Mouse (Mus musculus): ENCODE measurements around the gene Ccdc66. TPM values are rescaled to one million over a fixed set of nuclear protein-coding genes. Genes with fewer than 3 reads are reported as not detected.

Gene Ccdc66
- 11.3 and 17.9 TPM in 2 replicates for total RNA-seq (2017)

GRCm38 (mm10) chr14:27507894-27508643 is at the start of gene Ccdc66:
TSS of gene Ccdc66 (minus strand) at chr14:27508460.
- ATAC-seq (ENCODE audit: extremely low read depth, insufficient number of reproducible peaks, low FRiP score, poor library complexity, severe bottlenecking): peak; percentile 97

GRCm38 (mm10) chr14:27543838-27544426 is 35.7 kb upstream of the Ccdc66 start:
- ATAC-seq (ENCODE audit: extremely low read depth, insufficient number of reproducible peaks, low FRiP score, poor library complexity, severe bottlenecking): no peak

- ATAC-seq (ENCODE audit: extremely low read depth, insufficient number of reproducible peaks, low FRiP score, poor library complexity, severe bottlenecking): no peak
Measured at GRCm38 (mm10) chr14:27536441-27536840, 28.2 kb upstream of the Ccdc66 start.

GRCm38 (mm10) chr14:27524541-27524940 is 16.3 kb upstream of the Ccdc66 start:
- no peak for ATAC-seq (ENCODE audit: extremely low read depth, insufficient number of reproducible peaks, low FRiP score, poor library complexity, severe bottlenecking)

GRCm38 (mm10) chr14:27508644-27509301 is 513 bp upstream of the Ccdc66 start:
- no peak for ATAC-seq (ENCODE audit: extremely low read depth, insufficient number of reproducible peaks, low FRiP score, poor library complexity, severe bottlenecking)

DNA sequence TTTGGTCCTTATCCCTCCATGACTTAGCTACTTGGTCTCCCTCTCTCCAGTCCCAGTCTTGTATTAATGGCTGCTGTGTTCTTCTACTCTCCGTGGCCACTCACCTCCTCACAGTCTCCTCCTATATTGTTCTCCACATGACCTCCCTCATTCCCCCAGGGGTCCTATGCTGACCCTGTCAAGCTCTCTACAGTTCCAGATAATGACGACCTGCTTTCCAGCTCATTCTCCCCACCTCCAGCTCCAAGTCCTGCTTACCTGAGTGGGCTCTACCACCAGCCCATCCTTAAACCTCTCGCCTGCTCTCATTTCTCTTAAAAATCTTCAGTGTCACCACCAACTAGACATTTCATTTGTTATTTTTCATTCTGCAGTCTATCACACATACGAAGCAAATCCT is 7.2 kb downstream of the Ccdc66 start:
- ATAC-seq (ENCODE audit: extremely low read depth, insufficient number of reproducible peaks, low FRiP score, poor library complexity, severe bottlenecking): no peak

DNA sequence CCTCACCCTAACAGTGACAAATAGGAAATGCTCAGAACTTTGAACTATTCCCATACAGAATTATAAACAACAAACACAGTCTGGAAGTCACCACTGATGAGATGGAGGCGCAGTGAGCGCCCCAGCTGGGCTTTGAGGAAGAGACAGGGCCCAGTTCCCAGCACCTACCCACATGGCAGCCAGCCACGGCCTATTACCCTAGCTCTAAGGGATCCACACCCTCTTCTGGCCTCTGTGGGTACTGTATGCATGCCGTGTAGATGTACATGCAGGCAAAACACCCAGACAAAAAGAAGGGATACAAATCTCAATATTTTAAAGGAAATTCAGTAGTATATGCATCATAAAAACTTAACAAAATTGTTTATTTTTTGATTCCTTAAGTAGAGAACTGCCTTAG is 14.7 kb downstream of the Ccdc66 start:
- ATAC-seq (ENCODE audit: extremely low read depth, insufficient number of reproducible peaks, low FRiP score, poor library complexity, severe bottlenecking): no peak

GRCm38 (mm10) chr14:27491399-27491798 is 16.9 kb downstream of the Ccdc66 start:
- ATAC-seq (ENCODE audit: extremely low read depth, insufficient number of reproducible peaks, low FRiP score, poor library complexity, severe bottlenecking): no peak

DNA sequence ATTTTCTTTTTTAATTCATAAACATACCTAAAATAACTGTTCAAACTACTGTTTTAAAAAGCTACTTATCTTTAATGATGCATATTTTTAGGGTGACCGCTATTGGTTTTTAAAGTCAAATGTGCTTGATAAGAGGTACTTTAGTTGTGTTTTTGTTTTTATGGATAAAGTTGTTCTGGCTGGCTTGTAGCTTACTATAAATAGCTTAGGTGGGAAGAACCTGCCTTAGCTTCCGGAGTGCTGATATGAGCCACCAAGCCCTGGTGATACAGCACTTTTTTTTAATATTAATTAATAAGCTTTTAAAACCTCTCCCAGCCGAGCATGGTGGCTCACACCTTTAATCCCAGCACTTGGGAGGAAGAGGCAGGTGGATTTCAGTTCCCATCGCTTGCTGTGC is 61.3 kb downstream of the Ccdc66 start:
- no peak for ATAC-seq (ENCODE audit: extremely low read depth, insufficient number of reproducible peaks, low FRiP score, poor library complexity, severe bottlenecking)

DNA sequence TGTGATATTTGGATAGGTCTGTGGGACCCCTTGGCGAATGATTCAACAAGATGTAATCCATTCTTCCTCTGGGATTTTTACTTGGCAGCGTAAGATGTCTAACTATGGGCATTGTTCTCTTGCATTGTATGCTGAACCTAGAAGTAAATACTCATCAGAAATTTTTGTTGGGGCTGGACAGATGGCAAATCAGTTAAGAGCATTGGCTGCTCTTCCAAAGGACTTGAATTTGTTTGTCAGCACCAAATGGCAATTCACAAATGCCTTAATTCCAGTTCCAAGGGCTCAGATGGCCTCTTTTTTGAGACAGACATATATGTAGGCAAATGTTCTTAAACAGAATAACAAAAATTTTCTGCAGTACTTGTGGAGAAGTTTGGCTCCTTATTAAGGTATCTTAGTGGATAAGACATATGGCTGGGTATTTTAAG is 63.4 kb downstream of the Ccdc66 start:
- ATAC-seq (ENCODE audit: extremely low read depth, insufficient number of reproducible peaks, low FRiP score, poor library complexity, severe bottlenecking): no peak

GRCm38 (mm10) chr14:27440921-27441320 is 67.3 kb downstream of the Ccdc66 start:
- ATAC-seq (ENCODE audit: extremely low read depth, insufficient number of reproducible peaks, low FRiP score, poor library complexity, severe bottlenecking): no peak

DNA sequence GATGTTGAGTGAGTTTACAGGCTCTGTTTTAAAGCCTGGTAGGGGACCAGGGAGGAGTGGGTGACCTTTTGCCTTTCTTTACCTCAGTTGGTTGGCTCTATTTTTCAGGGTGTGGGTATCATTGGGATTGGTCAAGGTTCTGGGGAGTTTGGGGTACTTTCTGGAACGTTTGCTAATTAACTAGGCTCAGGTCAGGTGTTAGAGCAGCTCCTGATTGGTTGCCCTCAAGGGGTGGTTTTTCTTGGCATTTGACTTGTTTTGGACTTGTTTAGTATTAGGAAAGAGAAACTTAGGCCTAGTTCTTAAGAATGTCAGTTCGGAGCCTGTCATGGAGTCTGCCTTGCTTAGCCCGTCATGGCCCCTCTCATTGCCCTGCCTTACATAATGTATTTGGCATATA is 71.4 kb downstream of the Ccdc66 start:
- ATAC-seq (ENCODE audit: extremely low read depth, insufficient number of reproducible peaks, low FRiP score, poor library complexity, severe bottlenecking): no peak

- ATAC-seq (ENCODE audit: extremely low read depth, insufficient number of reproducible peaks, low FRiP score, poor library complexity, severe bottlenecking): no peak
Measured at GRCm38 (mm10) chr14:27436116-27436515, 72.1 kb downstream of the Ccdc66 start.

DNA sequence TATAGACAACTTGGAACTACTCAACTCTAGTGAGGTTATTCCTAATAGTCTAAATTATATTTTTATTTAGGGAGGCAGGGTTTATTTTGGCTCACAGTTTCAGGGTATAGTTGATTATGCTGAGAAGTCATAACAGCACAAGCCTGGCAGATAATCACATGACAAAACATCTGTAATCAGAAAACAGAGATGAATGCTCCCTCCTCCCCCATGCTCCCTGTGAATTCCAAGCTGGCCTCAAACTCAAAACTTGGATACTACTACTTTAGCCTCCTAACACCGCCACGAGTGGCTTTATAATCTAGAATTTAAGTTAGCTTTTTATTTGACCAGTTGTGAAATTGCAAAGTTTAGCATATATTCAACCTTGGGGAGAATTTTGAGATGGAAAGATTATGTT is 76.2 kb downstream of the Ccdc66 start:
- ATAC-seq (ENCODE audit: extremely low read depth, insufficient number of reproducible peaks, low FRiP score, poor library complexity, severe bottlenecking): no peak

Other genes with a start within 250 kb of the Ccdc66 start
- 89.9 and 91.2 TPM in 2 replicates for gene Fam208a, start 79.6 kb downstream of the Ccdc66 start, total RNA-seq (2017)
- not detected in 2 replicates for gene Erc2, start 114.0 kb upstream of the Ccdc66 start, total RNA-seq (2017)

All from neutrophil, adult 5-6 weeks (primary cell).